Mouse (Mus musculus) gastrocnemius, adult 18-20 months (tissue): ENCODE measurements at regions not wholly inside any gene's neighbourhood (a gene's known extent, or its start where the extent isn't known, plus 50 kb on each side); places are given as distances from the start of the nearest gene placed in this dataset.

Experiments
- DNase-seq: peaks from one replicate; pipeline ENCODE4 v3.0.0; 2021; ENCODE audit warnings: low spot score

DNA sequence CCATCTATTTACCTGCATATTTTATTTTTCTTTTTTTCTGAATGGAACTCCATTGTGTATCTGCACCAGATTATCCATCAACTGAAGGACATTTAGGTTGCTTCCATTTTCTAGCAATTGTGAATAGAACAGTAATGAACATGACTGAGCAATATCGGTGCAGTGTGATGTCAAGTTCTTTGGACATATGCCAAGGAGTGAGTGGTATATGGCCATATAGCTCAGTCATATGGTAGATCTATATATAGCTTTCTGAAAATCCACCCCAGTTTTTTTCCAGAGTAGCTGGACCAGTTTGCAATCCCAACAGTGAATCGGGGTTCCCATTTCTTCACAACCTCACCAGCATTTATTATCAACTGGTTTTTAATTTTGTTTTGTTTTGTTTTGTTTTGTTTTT is 52.0 kb upstream of the Tent5a start:
- DNase-seq: no peak
